Mouse (Mus musculus) stomach, adult 2 months (tissue): ENCODE measurements around the gene Ctf2. TPM values are rescaled to one million over a fixed set of nuclear protein-coding genes. Genes with fewer than 3 reads are reported as not detected.

Experiments used
- polyA plus RNA-seq: library from polyadenylated mRNA; depleted of rRNA; stranded (reverse); fragments of >200 nt; gene quantifications from 2 replicates; pipeline ENCODE4 v1.2.3, GENCODE M21; 2012; rRNA removed

Ctf2 gene
- polyA plus RNA-seq: not detected in 2 replicates

GRCm38 (mm10) chr7:127732066-127732465 lies at the start of gene Ctf2:
Gene Ctf2 (minus strand): TSS chr7:127732166.

GRCm38 (mm10) chr7:127776426-127776825 lies 44.5 kb upstream of the Ctf2 start, which contains the start of gene Setd1a:
Gene Setd1a (plus strand): TSS chr7:127776670.

GRCm38 (mm10) chr7:127769651-127770038 lies 37.7 kb upstream of the Ctf2 start, which contains the start of gene Orai3:
Gene Orai3 (plus strand): TSS chr7:127769815.

GRCm38 (mm10) chr7:127744366-127745045 lies 12.5 kb upstream of the Ctf2 start, which contains the start of gene Fbxl19:
Gene Fbxl19 (plus strand): TSS chr7:127744543.

GRCm38 (mm10) chr7:127712461-127713385 lies 19.2 kb downstream of the Ctf2 start, which contains the start of gene Ctf1:
Gene Ctf1 (plus strand): TSS chr7:127712736.

GRCm38 (mm10) chr7:127708207-127709078 lies 23.5 kb downstream of the Ctf2 start, which contains the start of gene Bcl7c:
Gene Bcl7c (minus strand): TSS chr7:127708933.

Other genes starting within 250 kb of the Ctf2 start
- gene Srcap, start 220.2 kb downstream of the Ctf2 start, polyA plus RNA-seq: 5.6 and 8.6 TPM in 2 replicates
- 5.0 and 5.1 TPM in 2 replicates for gene Gm42715, start 212.6 kb downstream of the Ctf2 start, polyA plus RNA-seq
- 2.9 and 4.0 TPM in 2 replicates for gene Tmem265, start 170.8 kb downstream of the Ctf2 start, polyA plus RNA-seq
- gene Phkg2, start 158.8 kb downstream of the Ctf2 start, polyA plus RNA-seq: 20.4 and 20.7 TPM in 2 replicates
- gene Ccdc189, start 143.6 kb downstream of the Ctf2 start, polyA plus RNA-seq: 1.3 and 1.7 TPM in 2 replicates
- 8.0 and 9.1 TPM in 2 replicates for gene Rnf40, start 143.4 kb downstream of the Ctf2 start, polyA plus RNA-seq
- 2.6 and 3.5 TPM in 2 replicates for gene Zfp629, start 116.4 kb downstream of the Ctf2 start, polyA plus RNA-seq
- 20.6 and 22.6 TPM in 2 replicates for gene Bcl7c, start 23.2 kb downstream of the Ctf2 start, polyA plus RNA-seq
- 20.2 and 35.6 TPM in 2 replicates for gene Ctf1, start 19.4 kb downstream of the Ctf2 start, polyA plus RNA-seq
- gene Fbxl19, start 12.4 kb upstream of the Ctf2 start, polyA plus RNA-seq: 22.9 and 30.3 TPM in 2 replicates
- 20.9 and 23.7 TPM in 2 replicates for gene Orai3, start 37.6 kb upstream of the Ctf2 start, polyA plus RNA-seq
- 4.1 and 4.5 TPM in 2 replicates for gene Setd1a, start 44.5 kb upstream of the Ctf2 start, polyA plus RNA-seq
- gene Gm49388, start 53.4 kb upstream of the Ctf2 start, polyA plus RNA-seq: not detected in 2 replicates
- gene Hsd3b7, start 68.4 kb upstream of the Ctf2 start, polyA plus RNA-seq: 21.9 and 24.6 TPM in 2 replicates
- 26.6 and 29.8 TPM in 2 replicates for gene Stx4a, start 92.1 kb upstream of the Ctf2 start, polyA plus RNA-seq
- gene Stx1b, start 92.4 kb upstream of the Ctf2 start, polyA plus RNA-seq: 2.1 and 2.7 TPM in 2 replicates
- gene Zfp646, start 144.1 kb upstream of the Ctf2 start, polyA plus RNA-seq: 5.6 and 6.4 TPM in 2 replicates
- 3.4 TPM in 2 replicates for gene Zfp668, start 144.7 kb upstream of the Ctf2 start, polyA plus RNA-seq
- 2.9 and 3.2 TPM in 2 replicates for gene Prss53, start 158.8 kb upstream of the Ctf2 start, polyA plus RNA-seq
- not detected in 2 replicates for gene Gm21974, start 163.3 kb upstream of the Ctf2 start, polyA plus RNA-seq
- 72.4 and 102 TPM in 2 replicates for gene Vkorc1, start 163.5 kb upstream of the Ctf2 start, polyA plus RNA-seq
- 75.1 and 76.5 TPM in 2 replicates for gene Bckdk, start 171.9 kb upstream of the Ctf2 start, polyA plus RNA-seq
- 4.1 and 4.7 TPM in 2 replicates for gene Kat8, start 180.3 kb upstream of the Ctf2 start, polyA plus RNA-seq
- 112 and 116 TPM in 2 replicates for gene Prss8, start 197.9 kb upstream of the Ctf2 start, polyA plus RNA-seq
- 10.6 and 11.3 TPM in 2 replicates for gene Prss36, start 214.6 kb upstream of the Ctf2 start, polyA plus RNA-seq
- gene Fus, start 235.3 kb upstream of the Ctf2 start, polyA plus RNA-seq: 67.4 and 92.5 TPM in 2 replicates